In genomic region chr8:88049091-88049490, GRCm38 (mm10) we compare ENCODE assay signal across 11 mouse cellular contexts.
DNase-seq lines count a peak whose midpoint lies in the region; ATAC-seq and TF ChIP-seq lines count a peak whose summit lies in the region.
"Had no signal": no experiment of that assay in that cellular context is flagged by ENCODE, and none has a peak within 500 bp of the region (broad histone marks: within the 10 kb centered on the region; RNA-seq: fewer than 3 reads in every experiment).

No protein-coding gene starts in this region.

- H3K4me3 ChIP-seq in lung, embryonic 14.5 days (ENCODE audit: low read depth, low read length): no peak overlapping the region
- no peak overlapping the region for H3K4me3 ChIP-seq in lung, adult 2 months (replicated peaks; ENCODE audit: extremely low read depth, low read depth, low read length)
- no peak overlapping the region for H3K4me3 ChIP-seq in heart, embryonic 10.5 days
- H3K4me3 ChIP-seq in thymus, adult 2 months (ENCODE audit: control insufficient read depth, insufficient read depth, low read length): no peak overlapping the region
- no peak overlapping the region for H3K4me3 ChIP-seq in forebrain, postnatal 0 days (ENCODE audit: low read depth, low read length)
- H3K4me3 ChIP-seq: midbrain, embryonic 10.5 days had no signal

- 58% methylated on average over 5 of the region's 5 CpGs for WGBS in lung, embryonic 14.5 days
- 47% methylated on average over 5 of the region's 5 CpGs for WGBS in lung, adult 2 months
- WGBS in heart, embryonic 10.5 days: 49% methylated on average over 5 of the region's 5 CpGs
- 69% methylated on average over 5 of the region's 5 CpGs for WGBS in thymus, adult 2 months
- 77% methylated on average over 5 of the region's 5 CpGs for WGBS in forebrain, postnatal 0 days

- no peaks in the 10 kb centered on the region for H3K9me3 ChIP-seq in lung, embryonic 14.5 days (ENCODE audit: low read depth, low read length)
- no peaks in the 10 kb centered on the region for H3K9me3 ChIP-seq in heart, embryonic 10.5 days
- no peaks in the 10 kb centered on the region for H3K9me3 ChIP-seq in forebrain, postnatal 0 days (ENCODE audit: low read length)
- H3K9me3 ChIP-seq: midbrain, embryonic 10.5 days had no signal

- no peak overlapping the region for H3K9ac ChIP-seq in lung, embryonic 14.5 days
- H3K9ac ChIP-seq in forebrain, postnatal 0 days: no peak overlapping the region

- no peak for TF ChIP-seq POLR2A in lung, adult 2 months (IDR thresholded peaks at IDR 0.05; ENCODE audit: borderline replicate concordance, extremely low read depth, low read depth, low read length)
- no peak for TF ChIP-seq POLR2A in thymus, adult 2 months (IDR thresholded peaks at IDR 0.05; ENCODE audit: control insufficient read depth, extremely low read depth, insufficient read depth, low read length, poor library complexity)

- H3K27me3 ChIP-seq in lung, embryonic 14.5 days (ENCODE audit: insufficient read depth, low read length): no peaks in the 10 kb centered on the region
- no peaks in the 10 kb centered on the region for H3K27me3 ChIP-seq in heart, embryonic 10.5 days (ENCODE audit: insufficient read depth, poor library complexity, severe bottlenecking)
- H3K27me3 ChIP-seq in thymus, adult 2 months (ENCODE audit: control insufficient read depth, insufficient read depth, low read length): no peaks in the 10 kb centered on the region
- no peaks in the 10 kb centered on the region for H3K27me3 ChIP-seq in forebrain, postnatal 0 days (ENCODE audit: insufficient read depth, low read length)

- no peaks in the 10 kb centered on the region for H3K36me3 ChIP-seq in lung, embryonic 14.5 days (ENCODE audit: insufficient read depth)
- H3K36me3 ChIP-seq in heart, embryonic 10.5 days: no peaks in the 10 kb centered on the region
- H3K36me3 ChIP-seq in thymus, adult 2 months (ENCODE audit: control insufficient read depth, insufficient read depth, low read length): no peaks in the 10 kb centered on the region
- H3K36me3 ChIP-seq in forebrain, postnatal 0 days (ENCODE audit: insufficient read depth): no peaks in the 10 kb centered on the region
- H3K36me3 ChIP-seq: midbrain, embryonic 10.5 days had no signal

- no peak overlapping the region for H3K4me2 ChIP-seq in lung, embryonic 14.5 days
- H3K4me2 ChIP-seq in forebrain, postnatal 0 days (ENCODE audit: low read depth): no peak overlapping the region

- TF ChIP-seq CTCF in lung, embryonic 14.5 days (IDR thresholded peaks at IDR 0.05; ENCODE audit: low read depth): no peak
- no peak for TF ChIP-seq CTCF in lung, adult 2 months (IDR thresholded peaks at IDR 0.05; ENCODE audit: insufficient read depth, low read length)
- no peak for TF ChIP-seq CTCF in thymus, adult 2 months (IDR thresholded peaks at IDR 0.05; ENCODE audit: borderline replicate concordance, control insufficient read depth, extremely low read depth, insufficient read depth, low read length, poor library complexity)
- no peak for TF ChIP-seq CTCF in forebrain, postnatal 0 days (IDR thresholded peaks at IDR 0.05; ENCODE audit: low read depth)

- H3K27ac ChIP-seq in lung, embryonic 14.5 days (ENCODE audit: low read depth): no peak overlapping the region
- no peak overlapping the region for H3K27ac ChIP-seq in heart, embryonic 10.5 days
- H3K27ac ChIP-seq in thymus, adult 2 months (ENCODE audit: control insufficient read depth, insufficient read depth, low read length): no peak overlapping the region
- no peak overlapping the region for H3K27ac ChIP-seq in forebrain, postnatal 0 days (ENCODE audit: low read depth, low read length)
- H3K27ac ChIP-seq: kidney, postnatal 0 days; midbrain, embryonic 10.5 days had no signal

- peak; percentile 41 for DNase-seq in lung, embryonic 14.5 days
- DNase-seq in lung, adult 2 months: no peak
- DNase-seq in cerebellum, adult 11-12 months: peak; percentile 69
- peak; percentile 75 for DNase-seq in heart, embryonic 10.5 days (ENCODE audit: low spot score)
- peak; percentile 6 for DNase-seq in lung, postnatal 25 days (ENCODE audit: low spot score)
- DNase-seq in spleen, postnatal 10 days (ENCODE audit: low spot score in 2 of 2): no peak
- DNase-seq in thymus, adult 2 months: no peak
- DNase-seq in forebrain, postnatal 0 days: no peak
- DNase-seq: gastrocnemius, postnatal 25 days had no signal

- no peak for ATAC-seq in lung, embryonic 14.5 days (ENCODE audit: insufficient read depth)
- no peak for ATAC-seq in forebrain, postnatal 0 days

- H3K4me1 ChIP-seq in lung, embryonic 14.5 days (ENCODE audit: insufficient read depth): no peaks in the 10 kb centered on the region
- peaks cover 2% of the 10 kb centered on the region; the same call in 1 of the 2 replicates for H3K4me1 ChIP-seq in lung, adult 2 months (ENCODE audit: control insufficient read depth, insufficient read depth, low read length)
- 0 out of 2 replicates have a peak, but pooled peaks cover 4% of the 10 kb centered on the region for H3K4me1 ChIP-seq in heart, embryonic 10.5 days
- no peaks in the 10 kb centered on the region for H3K4me1 ChIP-seq in thymus, adult 2 months (replicated peaks; ENCODE audit: control insufficient read depth, insufficient read depth, low read length)
- no peaks in the 10 kb centered on the region for H3K4me1 ChIP-seq in forebrain, postnatal 0 days (ENCODE audit: insufficient read depth)

Comparison
In these comparisons a context has a peak if more than half of its experiments do, and no peak if none do; other contexts are left out.
1. DNase-seq: peak in lung, embryonic 14.5 days (single experiment), cerebellum, adult 11-12 months (single experiment), heart, embryonic 10.5 days (single experiment) and lung, postnatal 25 days (single experiment); none in lung, adult 2 months (single experiment), spleen, postnatal 10 days (0 of 2), thymus, adult 2 months (single experiment) and forebrain, postnatal 0 days (single experiment).